Mouse (Mus musculus) ES-E14 (cell line): ENCODE measurements around the gene C1qbp.

ENCODE experiments used
- HCFC1 ChIP-seq: IDR thresholded peaks from 2 replicates; pipeline ENCODE4 v1.6.1; 2012; ENCODE audit warnings: low read length, inconsistent platforms, borderline replicate concordance; ENCODE audit not compliant: insufficient read depth
- MAFK ChIP-seq: IDR thresholded peaks from 2 replicates; pipeline ENCODE4 v1.6.1; 2014; ENCODE audit warnings: mild to moderate bottlenecking, low read depth, low read length, inconsistent platforms; ENCODE audit not compliant: insufficient read depth
- ZC3H11A ChIP-seq: IDR thresholded peaks from 2 replicates; pipeline ENCODE4 v1.6.1; 2012; ENCODE audit warnings: low read depth, mild to moderate bottlenecking, inconsistent platforms, low read length, borderline replicate concordance
- ZNF384 ChIP-seq: IDR thresholded peaks from 2 replicates; pipeline ENCODE4 v1.6.1; 2012; ENCODE audit warnings: low read depth, low read length, inconsistent platforms

- TF ChIP-seq ZC3H11A (no peak), ZNF384 (no peak), HCFC1 (no peak), MAFK (peak; percentile 97)
Measured at GRCm38 (mm10) chr11:70964222-70964907, 18.5 kb downstream of the C1qbp start.
